In the genomic region with DNA sequence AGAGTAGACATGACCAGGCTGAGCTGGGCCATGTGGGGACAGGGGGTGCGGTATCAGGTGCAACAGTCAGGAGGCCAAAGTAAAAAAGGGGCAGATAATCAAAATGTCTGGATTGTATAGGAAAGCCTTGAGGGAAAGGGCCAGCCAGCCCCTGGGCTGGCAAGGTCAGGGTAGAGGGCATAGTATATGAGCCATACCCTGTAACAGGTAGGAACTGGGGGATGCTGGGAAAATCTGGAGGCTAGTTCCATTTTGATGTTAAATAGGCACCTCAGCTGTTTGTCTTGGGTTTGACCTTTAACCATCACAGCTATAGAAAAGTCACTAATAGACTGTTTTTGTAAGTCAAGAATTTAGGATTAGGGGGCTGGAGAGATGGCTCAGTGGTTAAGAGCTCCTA, we compare ENCODE assay signal across 22 mouse cellular contexts. TPM values are rescaled to one million over a fixed set of nuclear protein-coding genes. Genes with fewer than 3 reads are reported as not detected.
DNase-seq lines count a peak whose midpoint lies in the region; ATAC-seq and TF ChIP-seq lines count a peak whose summit lies in the region.
"Had no signal": no experiment of that assay in that cellular context is flagged by ENCODE, and none has a peak within 500 bp of the region (broad histone marks: within the 10 kb centered on the region; RNA-seq: fewer than 3 reads in every experiment).

No protein-coding gene starts in this region.

- in situ Hi-C loops in ES-E14 (cut with MboI; ENCODE audit: low sequenced_read_pairs in 2 of 2, unreplicated experiment in 2 of 2): no loop called here

- peaks cover 10% of the 10 kb centered on the region for H3K36me3 ChIP-seq in E14TG2a.4 (ENCODE audit: insufficient read depth, low read length)
- no peaks in the 10 kb centered on the region for H3K36me3 ChIP-seq in ES-Bruce4 (ENCODE audit: control insufficient read depth, insufficient read depth, low read length, poor library complexity, severe bottlenecking)
- no peaks in the 10 kb centered on the region for H3K36me3 ChIP-seq in ES-E14 (ENCODE audit: control insufficient read depth, insufficient read depth, low read length, poor library complexity, severe bottlenecking)
- H3K36me3 ChIP-seq: embryonic facial prominence, embryonic 13.5 days; embryonic facial prominence, embryonic 15.5 days; forebrain, embryonic 15.5 days had no signal

- peak; percentile 91 for TF ChIP-seq EP300 in ES-Bruce4 (IDR thresholded peaks at IDR 0.05; ENCODE audit: insufficient read depth, low read depth, low read length)

- H3K27me3 ChIP-seq in E14TG2a.4 (ENCODE audit: insufficient read depth, low read length) (no peaks in the 10 kb centered on the region), ES-Bruce4 (ENCODE audit: control insufficient read depth, insufficient read depth, low read length, poor library complexity, severe bottlenecking) (no peaks in the 10 kb centered on the region)
- H3K27me3 ChIP-seq: embryonic facial prominence, embryonic 13.5 days; embryonic facial prominence, embryonic 15.5 days; forebrain, embryonic 13.5 days; forebrain, embryonic 15.5 days had no signal

- TF ChIP-seq POLR2A in ES-Bruce4 (IDR thresholded peaks at IDR 0.05; ENCODE audit: insufficient read depth, low read length): no peak

- no peak for ATAC-seq in erythroid progenitor cell, adult 5-6 weeks (replicated peaks; ENCODE audit: low FRiP score, poor library complexity, severe bottlenecking)
- ATAC-seq: forebrain, embryonic 13.5 days; forebrain, embryonic 15.5 days; forebrain, postnatal 0 days had no signal

- peak; percentile 67 for DNase-seq in ES-E14 (ENCODE audit: low read depth, low spot score)
- DNase-seq in ZHBTc4 (ENCODE audit: low read depth, low spot score): peak; percentile 90
- no peak for DNase-seq in spleen, postnatal 4 days (ENCODE audit: low spot score in 2 of 2)
- DNase-seq in embryo, embryonic 10.5 days (ENCODE audit: low spot score): no peak
- DNase-seq: adrenal gland, adult 2 months; adrenal gland, postnatal 10 days; adrenal gland, postnatal 25 days; cerebellum, adult 11 months; cerebellum, adult 18-20 months; cerebellum, adult 8-10 months; cerebellum, adult 9-11 months; cerebellum, postnatal 14 days; embryo, embryonic 11 days; forebrain, postnatal 0 days had no signal

- H3K27ac ChIP-seq in ES-Bruce4 (ENCODE audit: insufficient read depth, low read length) (peak overlapping the region; percentile 91), ES-E14 (ENCODE audit: insufficient read depth, low read depth, low read length, poor library complexity, severe bottlenecking) (peak overlapping the region; percentile 95)
- H3K27ac ChIP-seq: embryonic facial prominence, embryonic 13.5 days; embryonic facial prominence, embryonic 15.5 days; forebrain, embryonic 13.5 days; forebrain, embryonic 15.5 days had no signal

- H3K4me3 ChIP-seq in E14TG2a.4 (replicated peaks; ENCODE audit: low read length) (peak overlapping the region; percentile 24; the same call in 1 of the 2 replicates), ES-Bruce4 (ENCODE audit: low read depth, low read length) (no peak overlapping the region), ES-E14 (ENCODE audit: insufficient read depth in 1 of 2, low read depth in 1 of 2, low read length in 2 of 2, poor library complexity in 1 of 2, severe bottlenecking in 1 of 2) (no peak overlapping the region)
- H3K4me3 ChIP-seq: embryonic facial prominence, embryonic 13.5 days; embryonic facial prominence, embryonic 15.5 days; erythroblast, embryonic 14.5 days; forebrain, embryonic 13.5 days; forebrain, embryonic 15.5 days had no signal

- H3K9me3 ChIP-seq in E14TG2a.4 (ENCODE audit: low read length): peaks cover 9% of the 10 kb centered on the region
- H3K9me3 ChIP-seq in ES-Bruce4 (replicated peaks; ENCODE audit: control insufficient read depth, insufficient read depth, low read length, poor library complexity, severe bottlenecking): no peaks in the 10 kb centered on the region
- no peaks in the 10 kb centered on the region for H3K9me3 ChIP-seq in ES-E14 (ENCODE audit: control insufficient read depth, insufficient read depth, low read depth, low read length)
- H3K9me3 ChIP-seq: embryonic facial prominence, embryonic 13.5 days; embryonic facial prominence, embryonic 15.5 days; forebrain, embryonic 13.5 days; forebrain, embryonic 15.5 days had no signal

- H3K4me1 ChIP-seq in E14TG2a.4 (replicated peaks; ENCODE audit: low read depth, low read length) (peaks cover 65% of the 10 kb centered on the region), ES-Bruce4 (ENCODE audit: control insufficient read depth, insufficient read depth, low read length) (peaks cover 10% of the 10 kb centered on the region), ES-E14 (ENCODE audit: control insufficient read depth in 2 of 2, insufficient read depth in 2 of 2, low read length in 2 of 2, poor library complexity in 1 of 2) (peaks cover 17 to 25% of the 10 kb centered on the region in 2 experiments)
- H3K4me1 ChIP-seq: embryonic facial prominence, embryonic 13.5 days; embryonic facial prominence, embryonic 15.5 days; forebrain, embryonic 13.5 days; forebrain, embryonic 15.5 days had no signal

- TF ChIP-seq CTCF in E14TG2a.4 (conservative IDR thresholded peaks at IDR 0.05; ENCODE audit: low read length): no peak
- TF ChIP-seq CTCF in ES-Bruce4 (IDR thresholded peaks at IDR 0.05; ENCODE audit: low read depth, low read length): no peak

- H3K9ac ChIP-seq in ES-Bruce4 (ENCODE audit: low read depth, poor library complexity, severe bottlenecking): no peak overlapping the region
- no peak overlapping the region for H3K9ac ChIP-seq in ES-E14 (ENCODE audit: insufficient read depth, low read depth, low read length, poor library complexity, severe bottlenecking)
- H3K9ac ChIP-seq: embryonic facial prominence, embryonic 13.5 days; embryonic facial prominence, embryonic 15.5 days; forebrain, embryonic 13.5 days; forebrain, embryonic 15.5 days; forebrain, postnatal 0 days had no signal

TF ChIP-seq in ES-E14, 5 proteins besides CTCF, POLR2A, EP300 and RAD21:
- TF ChIP-seq ZNF384 (IDR thresholded peaks at IDR 0.05; ENCODE audit: low read depth, low read length) (no peak), HCFC1 (IDR thresholded peaks at IDR 0.05; ENCODE audit: borderline replicate concordance, insufficient read depth, low read length) (no peak), ZC3H11A (IDR thresholded peaks at IDR 0.05; ENCODE audit: borderline replicate concordance, low read depth, low read length) (no peak), CHD2 (IDR thresholded peaks at IDR 0.05; ENCODE audit: low read depth, low read length) (no peak; the same call in 1 of the 2 replicates), MAFK (IDR thresholded peaks at IDR 0.05; ENCODE audit: insufficient read depth, low read depth, low read length) (no peak)

RNA-seq across cellular contexts. Expression of a gene that starts 26.7 kb away (rescaled TPM):
- 162 and 177 TPM in 2 replicates for polyA plus RNA-seq in ES-Bruce4 (2011; ENCODE audit: insufficient read depth, insufficient read length, low read depth, missing spikeins)
- 96.6 and 129 TPM in 2 replicates for total RNA-seq in ES-E14 (2012; rRNA removed)
- 51.6 and 71.0 TPM in 2 replicates for total RNA-seq in erythroid progenitor cell, adult 5-6 weeks (2015; ENCODE audit: low replicate concordance)
- 62.9 and 115 TPM in 2 replicates for total RNA-seq in erythroid progenitor cell, adult 5-6 weeks (2017; ENCODE audit: low replicate concordance)

Comparison
In these comparisons a context has a peak if more than half of its experiments do, and no peak if none do; other contexts are left out.
1. DNase-seq: peak in ES-E14 (single experiment) and ZHBTc4 (single experiment); none in spleen, postnatal 4 days (0 of 2) and embryo, embryonic 10.5 days (single experiment).